Mouse (Mus musculus) liver, adult 2 months (tissue): Measurements from ENCODE around the gene Sorcs3. TPM values are rescaled to one million over a fixed set of nuclear protein-coding genes. Genes with fewer than 3 reads are reported as not detected.

ENCODE experiments used
- DNase-seq: peaks from one replicate; pipeline ENCODE4 v3.0.0-alpha.2; 2011; ENCODE audit warnings: low read depth, low spot score; ENCODE audit errors: extremely low read depth
- H3K27ac ChIP-seq: fragments of 200-500 bp; replicated peaks from 2 replicates; pipeline ENCODE4 v1.5.1; 2012; ENCODE audit warnings: low read depth, mild to moderate bottlenecking, control low read depth, inconsistent platforms, low read length; ENCODE audit not compliant: insufficient read depth
- H3K27me3 ChIP-seq: fragments of 200-500 bp; 2 replicates; pipeline ENCODE4 v1.6.1; 2012; ENCODE audit warnings: mild to moderate bottlenecking, moderate library complexity, low read length, inconsistent platforms; ENCODE audit not compliant: control insufficient read depth, insufficient read depth
- H3K36me3 ChIP-seq: fragments of 200-500 bp; 2 replicates; pipeline ENCODE4 v1.6.1; 2012; ENCODE audit warnings: low read length, inconsistent platforms; ENCODE audit not compliant: control insufficient read depth, insufficient read depth
- H3K4me1 ChIP-seq: fragments of 200-500 bp; 2 replicates; pipeline ENCODE4 v1.6.1; 2011; ENCODE audit warnings: low read length; ENCODE audit not compliant: control insufficient read depth, insufficient read depth
- H3K4me3 ChIP-seq: fragments of 200-500 bp; 2 replicates; pipeline ENCODE4 v1.5.1; 2011; ENCODE audit warnings: low read depth, mild to moderate bottlenecking, control low read depth, low read length, moderate library complexity; ENCODE audit not compliant: insufficient read depth
- H3K79me2 ChIP-seq: fragments of 200-500 bp; 2 replicates; pipeline ENCODE4 v1.6.1; 2012; ENCODE audit warnings: inconsistent platforms, mild to moderate bottlenecking, low read length, moderate library complexity; ENCODE audit not compliant: control insufficient read depth, insufficient read depth
- H3K9ac ChIP-seq: fragments of 200-500 bp; 2 replicates; pipeline ENCODE4 v1.6.1; 2012; ENCODE audit warnings: low read depth, mild to moderate bottlenecking, control low read depth, inconsistent platforms, low read length
- CTCF ChIP-seq: fragments of 200-500 bp; IDR thresholded peaks from 2 replicates; pipeline ENCODE4 v1.5.1; 2011; ENCODE audit warnings: low read depth, low read length, control low read depth
- POLR2A ChIP-seq: fragments of 200-500 bp; IDR thresholded peaks from 2 replicates; pipeline ENCODE4 v1.6.1; 2011; ENCODE audit warnings: low read length, control low read depth; ENCODE audit not compliant: insufficient read depth; ENCODE audit errors: extremely low read depth
- WGBS: fragments of 180-500 bp; shearing (Covaris S2); methylation state at CpG from one replicate; pipeline ENCODE4 v1.1.7; 2018; 5-methylcytosine and 5-hydroxymethylcytosine counted together
- polyA plus RNA-seq: library from polyadenylated mRNA; depleted of rRNA; stranded (reverse); fragments of >200 nt; gene quantifications from 2 replicates; pipeline ENCODE4 v1.2.3, GENCODE M21; 2012
- total RNA-seq: library from RNA; depleted of rRNA; stranded (reverse); fragments of >200 nt; gene quantifications from 2 replicates; pipeline ENCODE4 v1.2.3, GENCODE M21; 2014

Gene Sorcs3
- total and polyA plus RNA-seq, 2 experiments: 0.04 to 0.09 TPM

DNA sequence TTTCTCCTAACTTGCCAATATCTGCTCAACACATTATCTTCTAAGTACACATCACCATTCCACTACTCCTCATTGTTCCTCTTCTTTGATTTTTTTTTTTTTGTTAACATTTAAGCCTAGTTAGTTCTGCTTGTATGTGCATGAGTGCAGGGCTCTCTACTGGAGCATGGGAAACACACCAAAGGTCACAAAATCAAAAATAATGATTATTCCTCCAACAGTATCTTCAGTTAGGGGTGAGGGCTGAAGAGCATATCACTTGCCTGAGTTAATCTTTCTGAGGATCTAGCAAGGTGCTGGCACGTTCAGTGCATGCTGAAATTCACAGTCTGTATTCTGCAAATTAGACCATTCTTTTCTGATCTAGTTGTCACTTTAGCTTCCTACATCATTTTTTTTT lies 644.6 kb downstream of the Sorcs3 start:
- TF ChIP-seq POLR2A: no peak
- no peak for TF ChIP-seq CTCF

More for the DNA sequence above, 644.6 kb downstream of the Sorcs3 start:
- Histone ChIP-seq H3K4me1 (no peaks in the 10 kb centered on the region), H3K79me2 (no peaks in the 10 kb centered on the region), H3K4me3 (no peak overlapping the region), H3K9ac (no peak overlapping the region), H3K27me3 (no peaks in the 10 kb centered on the region), H3K27ac (no peak overlapping the region), H3K36me3 (no peaks in the 10 kb centered on the region)
- WGBS: 86% methylated on average over 1 of the region's 1 CpGs
- DNase-seq: no peak
